Mouse (Mus musculus) ES-Bruce4 (cell line): ENCODE results near the gene Ikzf3.

Experiments used
- CTCF ChIP-seq: IDR thresholded peaks from one replicate; pipeline ENCODE4 v1.8.1; 2011; ENCODE audit warnings: low read depth, low read length
- EP300 ChIP-seq: IDR thresholded peaks from 2 replicates; pipeline ENCODE4 v1.6.1; 2011; ENCODE audit warnings: low read depth, low read length; ENCODE audit not compliant: insufficient read depth
- POLR2A ChIP-seq: IDR thresholded peaks from one replicate; pipeline ENCODE4 v1.8.1; 2011; ENCODE audit warnings: low read length; ENCODE audit not compliant: insufficient read depth

DNA sequence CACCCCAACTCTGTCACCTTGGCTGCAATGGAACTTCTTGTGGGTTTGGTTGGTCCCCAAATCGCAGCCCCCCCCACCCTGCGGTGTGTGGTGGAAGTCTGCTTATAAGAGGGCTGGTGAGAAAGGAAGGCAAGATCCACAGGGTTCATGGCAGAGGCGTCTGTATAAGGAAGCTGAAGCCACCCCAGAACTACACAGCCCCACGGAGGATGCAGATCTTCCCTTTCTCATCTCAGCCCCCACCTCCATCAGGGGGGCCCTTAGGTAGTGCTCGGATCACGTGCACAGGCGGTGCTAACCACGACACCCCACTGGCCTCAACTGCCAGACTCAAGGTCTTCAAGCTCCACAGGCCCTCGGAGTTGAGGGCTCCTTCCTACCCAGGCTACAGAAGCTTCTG is 81.9 kb downstream of the Ikzf3 start:
- TF ChIP-seq POLR2A, result no peak
- no peak for TF ChIP-seq EP300
- TF ChIP-seq CTCF, result no peak
